Mouse (Mus musculus) midbrain, embryonic 11.5 days (tissue): ENCODE data around the gene Exd1. TPM values are rescaled to one million over a fixed set of nuclear protein-coding genes. Genes with fewer than 3 reads are reported as not detected.

Experiments
- polyA plus RNA-seq: library from polyadenylated mRNA; unstranded; fragments of >200 nt; fragmentation: Nextera tagmentation; extraction: Ambion mirVana; gene quantifications from 2 replicates; pipeline ENCODE4 v1.2.1, GENCODE M21; 2014

Exd1 gene
- polyA plus RNA-seq, 1 experiment from 2014 or later: 0.20 TPM

Other genes with a start within 250 kb of the Exd1 start
- 3.1 and 4.0 TPM in 2 replicates for gene Dll4, start 221.8 kb downstream of the Exd1 start, polyA plus RNA-seq
- 0.32 and 0.37 TPM in 2 replicates for gene Chac1, start 196.4 kb downstream of the Exd1 start, polyA plus RNA-seq
- 3.9 and 4.3 TPM in 2 replicates for gene Ino80, start 69.9 kb downstream of the Exd1 start, polyA plus RNA-seq
- 56.2 and 61.4 TPM in 2 replicates for gene Chp1, start 70 bp upstream of the Exd1 start, polyA plus RNA-seq
- gene Nusap1, start 70.7 kb upstream of the Exd1 start, polyA plus RNA-seq: 121 and 130 TPM in 2 replicates
- 38.0 and 38.5 TPM in 2 replicates for gene Oip5, start 70.8 kb upstream of the Exd1 start, polyA plus RNA-seq
- gene Ndufaf1, start 115.2 kb upstream of the Exd1 start, polyA plus RNA-seq: 40.3 and 47.6 TPM in 2 replicates
- gene Rtf1, start 127.4 kb upstream of the Exd1 start, polyA plus RNA-seq: 32.1 and 34.5 TPM in 2 replicates
- gene Itpka, start 194.7 kb upstream of the Exd1 start, polyA plus RNA-seq: 1.2 and 1.4 TPM in 2 replicates
- 0.05 TPM in 1 of 2 replicates, not detected in the other for gene Ltk, start 212.8 kb upstream of the Exd1 start, polyA plus RNA-seq
- gene Rpap1, start 239.9 kb upstream of the Exd1 start, polyA plus RNA-seq: 18.2 and 22.8 TPM in 2 replicates